Mouse (Mus musculus) gastrocnemius, adult 18-20 months (tissue): ENCODE data around the gene Trpv2. TPM values are rescaled to one million over a fixed set of nuclear protein-coding genes. Genes with fewer than 3 reads are reported as not detected.
A peak's percentile ranks its signal among the peaks of the same experiment; 100 is the strongest.

Source experiments
- DNase-seq: peaks from one replicate; pipeline ENCODE4 v3.0.0; 2021; ENCODE audit warnings: low spot score
- total RNA-seq, 2 experiments: library from RNA; stranded (reverse); gene quantifications; 2 replicates each; pipeline ENCODE4 v1.2.3; 2021

The Trpv2 gene
- total RNA-seq, 2 experiments from 2014 or later, result 0.87 to 2.1 TPM

GRCm38 (mm10) chr11:62629352-62630224, 55.3 kb downstream of the Trpv2 start:
- no peak for DNase-seq

- no peak for DNase-seq
These were observed 56.0 kb downstream of the Trpv2 start for GRCm38 (mm10) chr11:62630225-62630821.

GRCm38 (mm10) chr11:62631138-62631537, 56.9 kb downstream of the Trpv2 start:
- no peak for DNase-seq

GRCm38 (mm10) chr11:62635406-62635805, 61.1 kb downstream of the Trpv2 start:
- DNase-seq, result peak; percentile 58

GRCm38 (mm10) chr11:62636105-62636839, 62.0 kb downstream of the Trpv2 start:
- no peak for DNase-seq

GRCm38 (mm10) chr11:62636840-62637221, 62.5 kb downstream of the Trpv2 start:
- no peak for DNase-seq

- no peak for DNase-seq
These were observed 63.1 kb downstream of the Trpv2 start for GRCm38 (mm10) chr11:62637401-62637800.

GRCm38 (mm10) chr11:62637806-62638205, 63.5 kb downstream of the Trpv2 start:
- no peak for DNase-seq

- no peak for DNase-seq
These were observed 64.1 kb downstream of the Trpv2 start for GRCm38 (mm10) chr11:62638402-62638801.

- DNase-seq, result no peak
These were observed 66.1 kb downstream of the Trpv2 start for GRCm38 (mm10) chr11:62640378-62640777.

- DNase-seq, result no peak
These were observed 67.9 kb downstream of the Trpv2 start for GRCm38 (mm10) chr11:62642023-62642844.

GRCm38 (mm10) chr11:62643011-62643631, 68.8 kb downstream of the Trpv2 start:
- peak; percentile 58 for DNase-seq

GRCm38 (mm10) chr11:62643681-62644363, 69.5 kb downstream of the Trpv2 start:
- DNase-seq, result no peak

- no peak for DNase-seq
These were observed 70.5 kb downstream of the Trpv2 start for GRCm38 (mm10) chr11:62644602-62645336.

- no peak for DNase-seq
These were observed 71.0 kb downstream of the Trpv2 start for GRCm38 (mm10) chr11:62645337-62645675.

- DNase-seq, result no peak
These were observed 71.6 kb downstream of the Trpv2 start for GRCm38 (mm10) chr11:62645732-62646494.

- DNase-seq, result no peak
These were observed 72.2 kb downstream of the Trpv2 start for GRCm38 (mm10) chr11:62646495-62646843.

GRCm38 (mm10) chr11:62646958-62647515, 72.8 kb downstream of the Trpv2 start:
- no peak for DNase-seq
